Mouse (Mus musculus): ENCODE data around the gene Tmem176a. TPM values are rescaled to one million over a fixed set of nuclear protein-coding genes. Genes with fewer than 3 reads are reported as not detected.
"Not testable (repeated sequence)": the region's sequence is repeated elsewhere in the genome, so short reads cannot be mapped to it uniquely, and the experiment has no call there.

The Tmem176a gene
- 100 to 1,000 TPM in 1 of 4 experiments, 10 to 100 TPM in 3; 24.6 to 105 (median 49.3) TPM for total RNA-seq (2022)

DNA sequence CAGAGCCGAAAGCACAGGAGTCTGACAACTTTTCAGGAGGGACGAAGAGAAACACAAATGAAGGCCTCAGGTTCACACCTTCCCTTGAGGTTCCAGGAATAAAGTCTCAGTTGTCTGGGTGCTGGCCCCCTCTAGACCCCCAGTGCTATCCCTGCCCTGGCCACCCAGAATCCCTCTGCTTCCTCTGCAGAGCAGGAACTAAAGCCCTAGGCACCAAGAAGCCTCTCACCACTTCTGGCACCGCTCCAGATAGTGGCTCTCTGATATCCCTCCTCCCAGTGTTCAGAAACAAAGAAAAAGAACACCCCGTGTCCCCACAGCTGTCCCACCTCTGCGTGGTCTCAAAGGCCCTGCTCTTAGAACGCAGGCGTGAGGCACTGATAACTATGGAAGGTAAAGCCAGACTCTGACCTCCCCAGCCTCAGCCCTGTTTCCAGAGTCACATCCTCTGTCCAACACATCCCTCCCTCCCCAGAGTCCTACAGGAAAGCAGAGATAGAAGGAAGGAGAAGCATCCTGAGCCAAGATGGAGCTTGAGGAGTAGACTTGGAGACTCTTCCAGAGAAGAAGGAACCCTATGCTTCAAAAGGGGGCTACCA, at the start of gene Tmem176a:
Gene Tmem176a (plus strand): TSS at position 549 of the 599 bp plus-strand sequence.
- no peak for DNase-seq (ENCODE audit: low spot score in 2 of 2)

DNA sequence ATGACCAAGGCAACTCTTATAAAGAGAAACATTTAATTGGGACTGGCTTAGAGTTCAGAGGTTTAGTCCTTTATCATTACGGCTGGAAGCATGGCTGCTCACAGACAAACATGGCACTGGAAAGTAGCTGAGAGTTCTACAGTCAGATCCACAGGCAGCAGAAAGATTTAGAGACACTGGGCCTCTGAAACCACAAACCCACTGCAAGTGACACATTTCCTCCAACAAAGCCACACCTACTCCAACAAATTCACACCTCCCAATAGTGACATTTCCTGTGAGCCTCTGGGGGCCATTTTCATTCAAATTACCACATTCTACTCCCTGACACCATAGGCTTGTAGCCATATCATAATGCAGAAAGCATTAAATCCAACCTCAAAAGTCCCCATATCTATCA, 38.8 kb upstream of the Tmem176a start:
- DNase-seq (ENCODE audit: low spot score in 2 of 2) = no peak

DNA sequence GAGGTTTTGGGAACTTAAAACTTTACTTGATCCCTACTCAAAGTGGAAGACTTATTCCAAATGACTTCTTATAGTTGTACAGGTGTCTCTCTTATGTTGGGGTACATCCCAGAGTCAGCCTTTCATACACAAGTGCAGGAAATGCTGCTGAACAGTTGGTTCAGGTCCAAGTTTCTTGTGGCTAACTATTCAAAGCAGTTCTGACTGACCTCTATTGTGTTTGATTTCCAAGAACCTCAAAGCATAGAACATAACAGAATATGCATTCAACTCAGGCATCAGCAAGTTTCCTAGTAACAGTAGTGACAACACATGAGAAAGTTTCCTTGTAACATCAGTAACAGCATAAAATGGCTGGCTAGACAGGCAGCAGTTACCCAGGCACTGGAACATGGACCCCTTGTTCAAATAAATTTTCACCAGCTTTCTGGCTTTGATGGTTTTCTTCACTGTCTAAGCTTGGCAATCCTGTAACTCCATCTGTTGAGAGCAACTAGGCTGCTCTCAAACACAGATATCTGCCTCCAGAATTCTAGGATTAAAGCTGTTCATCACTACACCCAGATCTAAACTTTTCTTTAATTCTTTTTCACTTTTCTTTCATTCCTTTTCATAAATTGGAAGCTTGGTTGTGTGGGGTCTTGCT, 37.2 kb upstream of the Tmem176a start:
- no peak for DNase-seq (ENCODE audit: low spot score in 2 of 2)

DNA sequence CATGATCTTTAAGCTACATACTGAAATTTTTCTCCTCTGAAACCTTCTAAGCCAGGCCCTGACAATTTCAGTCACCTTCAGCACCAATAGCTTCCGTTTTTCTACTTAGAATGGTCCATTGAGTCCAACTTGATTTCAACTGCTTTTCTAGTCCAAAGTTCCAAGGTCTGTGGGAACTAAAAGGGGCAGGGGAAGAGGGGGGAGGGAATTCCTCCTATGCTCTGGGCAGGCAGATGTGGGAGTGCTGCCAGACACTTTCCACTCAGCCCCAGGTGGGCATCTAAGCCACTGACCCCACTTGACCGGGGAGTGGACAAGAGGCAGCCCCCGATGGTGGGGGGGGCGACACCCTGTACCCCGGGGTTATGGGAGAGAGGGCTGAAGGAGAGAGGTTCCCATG, 36.4 kb upstream of the Tmem176a start:
- no peak for DNase-seq (ENCODE audit: low spot score in 2 of 2)

DNA sequence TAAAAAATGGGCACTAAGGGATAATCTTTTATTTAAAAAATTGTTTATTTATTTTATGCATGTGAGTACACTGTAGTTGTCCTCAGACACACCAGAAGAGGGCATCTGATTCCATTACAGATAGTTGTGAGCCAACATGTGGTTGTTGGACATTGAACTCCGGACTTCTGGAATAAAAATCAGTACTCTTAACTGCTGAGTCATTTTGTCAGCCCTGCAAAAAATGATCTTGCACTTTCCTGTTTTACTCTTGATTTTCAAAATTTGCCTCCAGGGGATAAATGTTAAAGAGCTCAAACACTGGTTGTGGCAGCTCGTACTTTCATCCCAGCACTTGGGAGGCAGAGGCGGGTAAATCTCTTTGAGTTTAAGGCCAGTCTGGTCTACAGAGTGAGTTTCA, 34.0 kb upstream of the Tmem176a start:
- DNase-seq (ENCODE audit: low spot score in 2 of 2) = no peak

DNA sequence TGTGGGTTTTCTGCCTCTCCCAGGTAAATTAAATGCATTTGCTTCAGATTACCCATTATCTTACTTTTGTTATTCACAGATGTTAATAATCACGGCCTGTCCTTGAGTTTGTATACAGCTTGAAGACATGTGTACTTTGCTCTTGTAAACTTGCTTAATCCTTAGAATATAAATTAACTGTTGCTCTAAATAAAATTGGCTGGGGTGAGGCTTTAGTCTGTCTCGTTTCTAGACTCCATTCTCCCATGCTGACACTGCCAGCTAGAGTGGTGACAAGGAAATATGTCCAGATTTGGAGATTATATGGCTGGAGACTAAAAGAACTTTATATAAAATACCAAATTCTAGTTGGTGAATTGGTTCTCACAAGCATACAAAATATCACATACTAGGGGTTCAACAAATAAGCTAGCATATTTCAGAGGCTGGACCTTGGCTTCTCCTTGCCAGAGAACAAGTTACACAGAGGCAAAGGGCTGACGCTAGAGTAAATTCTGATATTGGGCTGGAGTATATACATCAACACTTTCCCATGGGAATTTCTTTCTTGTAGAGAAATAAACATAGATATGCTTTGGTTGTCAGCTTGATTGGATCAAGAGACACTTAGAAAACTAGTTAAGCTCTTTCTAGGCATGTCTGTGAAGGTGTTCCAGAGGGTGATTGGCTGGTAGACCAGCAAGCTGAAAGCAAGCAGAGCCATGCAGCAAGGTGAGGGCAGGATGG, 31.1 kb upstream of the Tmem176a start:
- DNase-seq (ENCODE audit: low spot score in 2 of 2) = no peak

DNA sequence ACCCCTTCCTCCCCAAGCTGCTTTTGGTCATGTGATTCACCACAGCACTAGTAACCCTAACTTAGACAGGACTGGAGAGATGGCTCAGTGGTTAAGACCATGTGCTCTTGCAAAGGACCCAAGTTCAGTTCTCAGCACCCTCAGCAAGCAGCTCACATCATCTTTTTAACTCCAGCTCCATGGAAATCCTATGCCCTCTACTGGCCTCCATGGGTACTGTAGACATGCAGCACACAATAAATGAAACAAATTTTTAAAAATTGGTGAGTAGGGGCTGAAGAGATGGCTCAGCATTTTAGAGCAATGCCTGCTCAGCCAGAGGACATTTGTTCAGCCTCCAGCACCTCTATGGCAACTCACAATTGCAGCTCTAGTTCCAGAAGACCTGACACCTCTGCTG, 25.7 kb upstream of the Tmem176a start:
- no peak for DNase-seq (ENCODE audit: low spot score in 2 of 2)

DNA sequence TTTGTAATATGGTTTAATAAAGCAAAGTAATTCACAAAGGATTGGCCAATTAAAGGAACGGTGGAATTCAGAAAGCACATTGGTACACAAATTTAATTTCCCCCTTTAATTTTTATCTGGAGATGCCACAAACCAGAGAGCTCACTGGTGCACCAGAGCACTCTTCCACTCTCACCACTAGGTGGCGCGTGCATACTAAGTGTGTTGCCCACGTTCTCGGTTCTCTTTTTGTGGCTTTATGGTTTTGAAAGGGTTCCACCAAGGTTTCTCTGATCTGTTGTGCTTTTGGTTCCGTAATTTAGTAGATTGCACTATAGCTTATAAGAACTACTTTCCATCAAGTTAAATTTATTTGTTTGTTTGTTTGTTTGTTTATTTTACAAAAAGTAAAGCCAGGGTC, 22.9 kb upstream of the Tmem176a start:
- DNase-seq (ENCODE audit: low spot score in 2 of 2) = peak; percentile 36 to 65

DNA sequence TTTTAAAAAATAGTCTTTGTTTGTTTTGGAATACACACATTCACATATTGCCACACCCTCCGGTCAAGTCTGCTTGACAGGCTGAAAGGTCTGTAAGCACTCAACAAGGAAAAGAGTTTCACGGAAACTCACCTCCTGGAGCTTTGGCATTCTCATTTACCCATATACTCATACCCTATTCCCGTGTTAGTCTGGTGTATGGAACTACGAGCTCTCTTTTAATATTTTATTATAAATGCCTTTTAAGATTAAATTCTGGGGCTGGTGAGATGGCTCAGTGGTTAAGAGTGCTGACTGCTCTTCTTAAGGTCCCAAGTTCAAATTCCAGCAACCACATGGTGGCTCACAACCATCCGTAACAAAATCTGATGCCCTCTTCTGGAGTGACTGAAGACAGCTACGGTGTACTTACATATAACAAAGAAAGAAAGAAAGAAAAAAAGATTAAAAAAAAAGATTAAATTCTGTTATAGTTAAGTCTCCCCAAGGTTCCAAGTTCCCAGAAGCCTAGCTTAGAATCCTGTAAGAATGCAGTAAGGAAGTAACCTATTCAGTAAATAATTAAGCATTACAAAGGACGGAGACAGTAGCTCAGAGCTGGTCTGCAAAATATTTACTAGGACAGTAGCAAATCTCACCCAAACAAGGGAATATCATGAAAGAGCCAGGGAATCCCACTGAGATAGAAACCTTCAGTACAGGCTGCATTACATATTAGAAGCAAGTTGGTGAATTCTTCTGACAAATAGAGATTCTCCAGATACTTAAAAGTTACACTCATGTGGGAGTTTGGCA, 18.5 kb upstream of the Tmem176a start:
- DNase-seq (ENCODE audit: low spot score in 2 of 2) = not testable (repeated sequence)

DNA sequence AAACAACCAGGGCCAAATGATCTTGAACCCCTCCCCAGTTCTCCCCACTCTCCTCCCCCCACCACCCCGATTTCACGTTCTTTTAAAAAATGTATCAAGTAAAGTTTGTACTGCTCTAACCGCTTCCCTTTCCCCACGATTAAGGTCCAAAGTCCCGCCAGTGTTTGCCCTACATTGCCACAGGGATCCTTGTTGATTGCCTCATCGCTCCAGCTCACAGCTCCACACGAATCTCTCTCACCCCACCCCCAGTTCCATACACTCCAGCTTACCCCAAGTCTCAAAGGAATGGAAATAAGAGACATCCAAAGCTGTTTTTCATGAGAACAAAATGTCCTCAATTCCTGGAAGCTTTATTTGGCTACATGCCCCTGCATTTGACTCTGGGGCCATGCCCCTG, 15.7 kb upstream of the Tmem176a start:
- DNase-seq (ENCODE audit: low spot score in 2 of 2) = no peak

DNA sequence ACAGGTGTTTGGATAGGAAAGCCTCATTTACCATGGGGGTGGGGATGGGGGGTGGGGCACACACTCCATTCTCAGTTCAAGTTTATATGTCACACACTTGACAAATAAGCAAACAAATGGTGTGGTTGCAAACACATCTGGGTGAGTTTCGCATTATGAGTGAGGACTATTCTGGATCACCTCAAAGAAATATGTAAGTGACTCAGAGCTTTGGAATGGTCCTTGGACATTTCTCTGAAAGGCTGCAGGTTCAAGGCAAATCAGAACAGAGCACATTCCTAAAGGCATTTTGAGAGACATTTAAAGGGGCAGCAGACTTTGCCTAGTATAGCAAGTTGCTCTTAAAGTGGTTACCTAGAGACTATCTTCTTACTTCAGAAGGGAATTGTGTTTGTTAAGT, 11.7 kb upstream of the Tmem176a start:
- no peak for DNase-seq (ENCODE audit: low spot score in 2 of 2)

DNA sequence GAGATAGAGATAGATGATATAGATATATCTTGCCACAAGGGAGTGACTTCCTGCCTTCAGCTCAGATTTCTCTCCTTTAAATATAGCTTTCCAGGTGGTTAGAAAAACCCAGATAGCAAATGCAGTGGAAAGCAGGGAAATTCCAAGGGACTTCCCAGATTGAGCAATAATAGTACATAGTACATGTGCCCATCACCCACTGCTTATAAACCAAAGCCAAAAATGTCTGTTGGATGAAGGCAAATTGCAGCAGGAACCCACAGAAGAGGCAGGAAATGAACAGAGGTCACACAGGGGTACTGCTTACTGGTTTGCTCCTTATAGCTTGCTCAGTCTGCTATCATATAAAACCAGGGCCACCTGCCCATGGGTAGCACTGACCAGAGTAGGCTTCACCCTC, 11.1 kb upstream of the Tmem176a start:
- no peak for DNase-seq (ENCODE audit: low spot score in 2 of 2)

DNA sequence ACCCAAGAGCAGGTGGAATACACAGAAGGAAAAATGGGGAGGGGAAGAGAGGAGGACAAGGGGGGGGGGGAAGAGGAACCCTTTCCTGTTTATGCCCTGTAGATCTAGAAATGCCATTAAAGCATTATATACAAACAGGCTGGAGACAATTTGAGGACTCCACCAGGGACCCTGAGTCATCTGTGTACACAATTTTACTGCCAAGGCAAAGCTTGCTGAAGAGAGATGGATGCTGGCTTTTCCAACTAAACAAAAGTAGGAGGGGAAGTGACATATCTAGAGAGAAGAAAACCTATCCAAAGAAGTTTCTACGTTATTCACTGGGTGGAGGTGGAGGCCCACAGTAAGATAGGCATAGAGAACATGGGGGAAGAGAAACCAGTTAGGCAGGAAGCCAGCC, 10.5 kb upstream of the Tmem176a start:
- no peak for DNase-seq (ENCODE audit: low spot score in 2 of 2)

DNA sequence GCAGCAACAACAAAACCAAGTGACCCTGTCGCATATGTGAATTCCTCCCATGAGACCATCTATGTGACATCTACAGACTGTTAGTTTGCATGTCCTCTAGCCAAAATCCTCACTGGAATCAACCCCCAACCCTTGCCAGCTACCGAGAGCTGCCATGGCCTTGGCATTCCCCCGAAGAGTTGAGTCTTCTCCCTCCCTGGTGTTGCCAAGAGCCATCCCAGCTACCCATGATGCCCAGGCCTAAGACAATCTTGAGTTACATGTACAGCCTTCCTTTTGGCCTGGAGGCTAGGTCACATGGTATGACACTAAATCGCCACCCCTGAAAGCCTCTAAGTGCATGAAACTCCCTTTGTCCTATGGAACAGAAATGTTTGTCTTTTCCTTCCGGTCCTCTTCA, 9.6 kb upstream of the Tmem176a start:
- no peak for DNase-seq (ENCODE audit: low spot score in 2 of 2)

DNA sequence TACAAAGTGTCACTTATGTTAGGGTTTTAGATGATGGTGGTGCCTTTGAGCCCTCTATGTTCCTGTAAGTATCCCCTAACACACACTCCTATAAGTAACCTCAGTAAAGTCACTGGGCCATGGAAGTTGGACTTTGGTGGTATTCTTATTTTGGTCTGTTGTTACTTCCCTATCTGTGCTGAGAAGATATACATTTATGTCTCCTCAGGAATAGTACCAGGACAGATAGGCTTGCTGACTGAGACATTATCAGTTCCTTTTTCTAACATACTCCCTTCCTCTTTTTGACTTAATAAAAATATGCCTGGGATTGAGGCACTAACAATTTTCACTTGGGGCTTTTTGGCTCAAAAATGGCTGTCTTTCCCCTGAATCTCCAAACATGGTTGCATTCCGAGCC, 8.3 kb upstream of the Tmem176a start:
- no peak for DNase-seq (ENCODE audit: low spot score in 2 of 2)

DNA sequence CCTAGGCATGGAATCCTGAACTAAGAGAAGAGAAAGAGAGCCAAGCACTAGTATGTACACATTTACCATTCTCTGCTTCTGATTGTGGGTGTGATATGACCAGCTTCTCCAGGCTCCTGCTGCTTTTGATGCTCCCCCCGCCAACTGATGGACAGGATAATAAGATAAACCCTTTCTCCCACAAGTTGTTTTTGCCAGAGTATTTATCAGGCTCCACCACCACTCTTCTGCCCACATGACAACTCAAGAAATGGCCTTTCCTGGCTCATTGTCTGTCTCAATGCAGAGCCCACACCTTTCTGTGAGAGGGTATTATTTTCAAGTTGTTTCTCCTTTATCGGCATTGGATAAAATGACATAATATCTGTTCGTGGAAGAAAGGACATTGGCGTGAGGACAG, 7.2 kb upstream of the Tmem176a start:
- DNase-seq (ENCODE audit: low spot score in 2 of 2) = no peak

DNA sequence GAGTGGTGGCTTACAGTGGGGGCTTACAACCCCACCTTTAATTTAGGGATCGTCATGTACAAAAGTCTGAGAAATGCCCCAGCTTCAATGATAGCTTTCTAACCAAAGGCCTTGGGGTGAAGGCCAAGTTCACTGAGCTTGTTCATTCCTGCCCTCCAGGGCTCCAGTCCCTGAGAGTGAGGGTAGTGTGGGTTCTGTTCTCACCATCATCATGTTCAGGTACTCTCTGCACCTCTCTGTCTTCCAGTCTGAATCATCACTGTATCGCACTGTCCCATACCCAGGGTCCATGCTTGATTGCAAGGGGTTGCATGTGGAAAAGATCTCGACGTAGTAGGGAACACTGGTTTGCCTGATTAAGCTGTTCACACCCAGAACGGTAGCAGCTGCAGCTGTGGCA, 5.5 kb upstream of the Tmem176a start:
- no peak for DNase-seq (ENCODE audit: low spot score in 2 of 2)

DNA sequence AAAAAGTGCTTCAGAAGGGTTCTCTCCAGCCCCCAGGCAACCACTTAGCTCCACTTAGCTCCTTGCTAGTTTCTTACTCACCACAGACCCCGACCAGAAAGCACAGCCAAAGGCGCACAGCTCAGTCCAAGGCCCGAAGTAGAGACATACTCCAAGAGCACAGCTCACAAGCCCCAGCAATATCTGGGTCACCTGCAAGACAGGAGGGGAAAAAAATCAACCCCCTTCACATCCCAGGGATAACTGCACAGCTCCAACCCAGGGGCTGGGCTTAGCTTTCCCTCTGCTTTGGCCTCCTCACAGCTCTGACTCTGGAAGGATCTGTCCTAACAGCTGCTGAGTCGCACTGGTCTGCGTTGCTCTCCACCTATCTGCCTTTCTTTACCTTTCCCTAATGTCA, 4.6 kb upstream of the Tmem176a start:
- no peak for DNase-seq (ENCODE audit: low spot score in 2 of 2)

DNA sequence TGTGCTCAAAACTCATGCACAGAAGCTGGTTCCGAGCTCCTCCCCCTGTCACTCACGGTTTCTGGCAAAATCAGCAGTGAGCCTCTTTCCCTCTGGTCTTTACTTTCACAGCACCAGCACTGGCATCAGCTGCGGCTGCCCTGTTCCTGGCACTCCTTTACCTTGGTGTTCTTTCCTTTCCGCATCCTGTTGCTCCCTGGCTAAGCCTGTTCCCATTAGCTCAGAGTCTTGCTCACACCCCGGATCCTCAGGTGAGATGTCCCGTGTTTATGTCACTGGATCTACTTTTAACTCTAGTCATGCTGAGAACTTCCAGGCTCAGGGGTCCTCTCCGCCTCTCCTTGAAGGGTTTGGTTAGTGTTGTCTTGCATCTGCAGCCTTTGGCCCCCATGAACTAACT, 3.2 kb upstream of the Tmem176a start:
- DNase-seq (ENCODE audit: low spot score in 2 of 2) = no peak

DNA sequence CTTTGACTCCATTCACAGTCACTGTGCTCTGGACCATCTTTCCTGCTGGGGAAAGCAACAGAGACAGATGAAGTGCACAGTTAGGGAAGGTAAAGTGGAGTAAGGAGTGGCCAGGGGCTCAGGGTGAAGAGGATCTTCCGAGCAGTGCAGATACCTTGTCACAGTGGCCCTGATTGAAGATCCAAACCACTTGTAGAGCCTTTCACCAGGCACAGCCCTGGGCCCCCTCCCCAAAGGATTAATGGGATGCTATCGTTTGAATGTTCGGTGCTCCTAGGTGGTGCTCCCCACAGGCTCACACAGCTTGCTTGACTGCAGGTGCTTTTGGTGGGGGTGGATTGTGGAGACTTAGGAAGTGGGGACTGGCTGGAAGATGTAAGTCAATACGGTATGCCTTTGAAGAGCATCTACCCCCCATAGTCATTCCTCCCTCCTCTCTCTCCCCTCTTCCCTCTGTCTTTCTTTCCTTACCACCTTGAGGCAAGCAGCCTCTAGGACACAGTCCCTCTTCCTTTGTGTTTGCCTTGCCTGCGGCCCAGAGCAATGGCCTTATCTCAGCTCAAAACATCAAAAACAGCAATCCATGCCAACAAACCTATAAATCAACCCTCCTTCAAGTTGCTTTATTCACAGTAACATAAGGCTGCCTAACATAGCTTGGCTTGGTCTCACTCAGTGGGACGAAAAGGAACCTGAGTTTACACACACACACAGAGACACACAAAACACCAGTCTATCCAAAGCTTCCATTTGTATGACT, 2.2 kb upstream of the Tmem176a start:
- DNase-seq (ENCODE audit: low spot score in 2 of 2) = no peak

DNA sequence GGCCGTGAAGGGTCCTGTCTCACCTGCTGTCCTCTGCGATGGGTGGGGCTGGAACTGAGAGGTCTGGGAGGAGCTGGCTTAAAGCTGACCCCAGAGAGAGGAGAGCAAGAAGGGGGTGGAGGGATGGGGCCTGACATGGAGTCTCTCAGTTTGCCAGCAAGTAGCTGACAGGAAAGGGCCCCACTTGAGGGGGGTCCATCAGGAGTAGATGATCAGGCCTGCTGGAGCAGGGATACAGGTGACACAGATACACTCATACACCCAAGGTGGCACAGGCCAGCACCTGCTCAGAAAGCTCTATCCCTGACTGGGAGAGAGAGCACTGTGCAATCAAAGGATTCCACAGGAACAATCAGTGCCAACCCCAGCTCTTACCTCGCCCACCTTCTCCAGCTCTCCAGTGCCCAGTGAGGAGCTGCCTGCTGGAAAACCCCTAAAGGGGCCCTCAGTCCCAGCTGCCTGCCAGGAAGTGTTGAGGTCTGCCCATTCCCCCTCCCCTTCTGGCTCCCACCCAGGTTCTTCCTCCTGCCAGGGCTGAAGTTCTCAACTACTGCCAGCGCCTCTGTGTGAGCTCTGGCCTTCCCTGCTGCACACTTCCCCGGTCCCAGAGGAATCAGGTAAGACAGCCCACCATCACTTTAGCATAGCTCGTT, 380 bp downstream of the Tmem176a start, which contains the start of gene Tmem176b:
Gene Tmem176b (minus strand): TSS at position 524 of the 653 bp plus-strand sequence.
- peak; percentile 69 to 78 for DNase-seq (ENCODE audit: low spot score in 2 of 2)

Measured in layer of hippocampus, adult 8-10 months (tissue).